Mouse (Mus musculus): ENCODE data around the gene Bcl2.
"Not testable (repeated sequence)": the region's sequence is repeated elsewhere in the genome, so short reads cannot be mapped to it uniquely, and the experiment has no call there.

The Bcl2 gene

DNA sequence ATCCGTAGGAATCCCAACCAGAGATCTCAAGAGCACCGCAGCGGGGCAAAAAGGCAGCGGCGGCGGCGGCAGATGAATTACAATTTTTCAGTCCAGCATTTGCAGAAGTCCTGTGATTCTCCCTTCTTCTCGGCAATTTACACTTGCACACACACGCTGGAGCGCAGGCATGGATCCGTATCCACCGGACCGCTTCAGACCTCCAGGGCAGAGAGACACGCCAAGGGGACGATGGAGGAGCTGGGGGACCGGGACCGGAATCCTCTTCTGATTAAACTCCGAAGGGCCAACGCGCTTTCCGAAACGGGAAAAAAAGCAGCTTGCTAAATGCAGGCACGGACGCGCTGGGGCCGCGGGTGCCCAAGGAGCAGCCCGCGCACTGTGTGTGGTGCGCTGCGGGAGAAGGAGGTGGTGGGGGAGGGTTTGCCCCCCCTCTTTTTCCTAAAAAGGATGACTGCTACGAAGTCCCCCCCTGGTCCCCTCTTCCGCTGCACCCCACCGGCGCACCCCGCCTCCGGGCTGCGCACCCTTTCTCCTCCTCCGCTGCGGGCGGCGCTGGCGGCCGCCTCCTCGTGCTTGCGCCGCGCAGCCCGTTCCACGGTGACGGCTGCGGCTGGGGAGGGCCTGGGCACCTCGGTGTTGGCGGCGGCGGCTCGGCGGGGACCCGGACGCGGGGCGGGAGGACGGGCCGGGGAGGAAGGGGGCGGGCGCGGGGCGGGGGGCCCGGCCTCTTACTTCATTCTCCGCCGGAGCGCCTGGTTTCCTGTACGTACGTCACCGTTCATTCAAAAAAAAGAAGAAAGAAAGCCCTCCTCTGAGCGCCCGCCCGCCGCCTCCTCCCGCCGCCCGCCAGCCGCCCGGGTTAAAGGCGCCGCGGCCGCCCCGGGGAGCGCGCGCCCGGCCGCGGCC, at the start of gene Bcl2:
Gene Bcl2 (minus strand): TSS at position 654 of the 909 bp plus-strand sequence.
- peak; percentile 45 for DNase-seq (ENCODE audit: low spot score)

DNA sequence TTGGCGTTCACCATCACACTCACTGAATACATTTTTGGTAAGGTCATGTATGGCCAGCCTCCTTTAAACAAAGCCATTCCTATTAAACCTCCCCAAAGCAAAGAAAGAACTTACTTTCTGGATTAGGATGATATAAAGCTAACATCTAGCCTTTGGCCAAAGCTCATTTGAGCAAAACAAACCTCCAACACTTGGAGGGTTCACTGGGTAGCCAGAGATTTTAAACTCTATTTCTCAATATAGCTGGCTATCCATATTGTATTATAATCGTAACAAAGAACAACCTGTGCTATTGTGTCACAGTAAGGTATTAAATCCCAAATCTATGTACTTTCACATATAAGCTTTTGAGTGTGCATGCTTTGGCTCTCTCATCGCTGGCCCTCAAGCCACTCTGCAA, 46.7 kb upstream of the Bcl2 start:
- no peak for DNase-seq (ENCODE audit: low spot score)

DNA sequence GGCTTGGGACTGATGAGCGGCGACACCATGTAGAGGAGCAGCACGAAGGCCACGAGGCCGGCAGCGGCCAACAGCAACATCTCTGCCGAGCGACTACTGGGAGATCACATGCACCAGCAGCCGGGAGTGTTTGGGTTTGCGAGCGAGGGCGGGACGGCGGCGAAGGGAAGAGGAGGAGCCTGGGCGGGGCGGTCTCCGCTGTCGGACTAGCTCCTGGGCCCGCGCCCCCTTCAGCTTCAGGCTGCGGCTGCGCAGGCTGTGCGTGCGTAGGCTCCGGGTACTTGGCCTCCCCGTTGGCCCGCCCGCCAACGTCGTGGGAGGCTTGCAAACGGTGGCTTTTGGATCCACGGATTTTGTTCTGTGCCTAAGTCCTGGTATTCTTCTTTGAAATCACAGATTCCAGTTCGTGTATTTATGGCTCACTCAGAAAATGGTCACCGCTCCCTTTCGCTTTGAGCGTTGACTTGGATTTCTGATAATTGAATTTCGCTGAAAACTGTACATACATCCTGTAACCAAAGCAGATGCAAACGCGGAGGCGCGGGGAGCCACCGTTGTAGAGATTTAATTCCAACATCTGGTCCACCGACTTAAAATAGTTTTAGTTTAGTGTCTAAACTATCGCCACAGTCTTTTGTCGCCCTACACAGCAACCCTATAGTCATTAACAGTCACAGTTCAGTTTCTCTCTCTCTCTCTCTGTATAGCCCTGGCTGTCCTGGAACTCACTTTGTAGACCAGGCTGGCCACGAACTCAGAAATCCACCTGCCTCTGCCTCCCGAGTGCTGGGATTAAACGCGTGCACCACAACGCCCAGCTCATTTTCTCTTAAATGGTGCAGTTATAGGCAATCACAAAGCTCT, 45.7 kb upstream of the Bcl2 start, which contains the start of gene Kdsr:
Gene Kdsr (minus strand): TSS at position 156 of the 864 bp plus-strand sequence.
- DNase-seq (ENCODE audit: low spot score): peak; percentile 89

DNA sequence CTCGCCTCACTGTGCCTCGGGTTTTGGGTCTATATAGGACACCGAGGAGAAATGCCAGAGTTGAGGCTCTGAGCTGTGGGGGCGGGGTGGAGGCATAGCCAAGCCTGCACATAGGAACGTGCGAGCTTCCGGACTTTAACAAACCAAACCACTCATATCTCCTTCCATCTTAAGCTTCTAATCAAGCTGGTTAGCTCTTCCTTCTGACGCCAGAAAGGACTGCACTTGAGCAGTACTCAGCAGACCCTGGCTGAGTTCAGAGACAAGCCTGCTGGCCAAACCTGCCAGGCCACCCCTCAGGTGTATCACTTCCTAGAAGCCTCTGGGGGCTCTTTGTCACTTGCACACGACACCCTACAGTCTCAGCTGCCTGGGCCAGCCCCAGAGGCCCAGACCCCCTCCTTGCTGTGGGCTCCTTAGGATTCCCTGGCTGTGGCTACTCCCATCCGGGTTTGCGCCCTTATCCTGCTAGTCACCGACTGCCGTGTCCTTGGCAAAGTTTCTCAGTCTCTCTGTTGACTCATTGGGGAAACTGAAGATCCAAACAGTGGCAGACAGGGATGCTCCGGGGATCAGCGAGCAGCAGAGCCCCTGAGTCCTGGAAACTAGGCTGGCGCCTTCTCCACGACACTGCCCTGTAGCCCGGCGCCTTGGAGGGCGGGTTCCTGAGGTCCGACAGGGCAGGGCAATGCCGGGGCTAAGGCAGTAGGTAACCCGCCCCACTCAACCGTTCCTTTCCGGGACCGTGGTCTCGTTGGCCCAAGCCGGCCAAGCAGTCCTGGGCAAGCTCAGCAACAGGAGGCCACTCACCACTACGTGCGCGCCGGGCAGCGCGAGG, 44.9 kb upstream of the Bcl2 start:
- DNase-seq (ENCODE audit: low spot score): peak; percentile 2

DNA sequence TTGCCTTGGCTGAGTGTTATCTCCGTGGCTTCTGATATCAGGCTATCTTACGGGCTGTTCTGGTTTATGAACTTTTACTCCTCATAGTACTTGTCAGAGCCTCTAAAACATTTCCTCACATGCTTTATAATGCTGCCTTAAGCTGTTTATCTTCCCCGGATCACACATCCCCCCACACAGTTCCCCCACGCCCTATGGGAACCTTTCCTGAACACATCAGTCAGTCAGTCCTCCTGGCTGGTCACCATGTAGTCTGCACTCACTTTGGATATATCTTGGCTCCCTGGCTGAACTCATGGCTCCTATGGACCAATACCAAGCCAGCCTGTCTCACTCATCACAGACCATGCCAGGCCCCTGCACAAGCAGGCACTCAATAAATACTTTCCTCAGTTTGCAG, 42.6 kb upstream of the Bcl2 start:
- no peak for DNase-seq (ENCODE audit: low spot score)

DNA sequence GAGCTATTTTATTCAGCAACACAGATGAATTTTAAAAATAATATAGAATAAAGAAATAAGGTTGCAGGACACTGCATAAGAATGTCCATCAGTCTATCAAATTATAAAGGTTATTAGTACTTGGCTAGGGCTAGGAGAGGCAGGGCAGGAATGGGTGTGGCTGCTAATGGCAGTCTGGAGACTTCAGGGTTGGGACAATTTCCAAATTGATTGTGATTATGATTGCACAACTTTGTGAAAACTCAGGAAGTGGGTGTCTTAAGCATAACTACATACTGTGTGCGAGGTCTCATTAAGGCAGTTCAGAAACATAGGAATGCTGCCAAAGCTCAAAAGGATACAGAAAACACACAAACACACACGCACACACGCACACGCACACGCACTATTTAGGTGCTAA, 37.9 kb upstream of the Bcl2 start:
- DNase-seq (ENCODE audit: low spot score): no peak

DNA sequence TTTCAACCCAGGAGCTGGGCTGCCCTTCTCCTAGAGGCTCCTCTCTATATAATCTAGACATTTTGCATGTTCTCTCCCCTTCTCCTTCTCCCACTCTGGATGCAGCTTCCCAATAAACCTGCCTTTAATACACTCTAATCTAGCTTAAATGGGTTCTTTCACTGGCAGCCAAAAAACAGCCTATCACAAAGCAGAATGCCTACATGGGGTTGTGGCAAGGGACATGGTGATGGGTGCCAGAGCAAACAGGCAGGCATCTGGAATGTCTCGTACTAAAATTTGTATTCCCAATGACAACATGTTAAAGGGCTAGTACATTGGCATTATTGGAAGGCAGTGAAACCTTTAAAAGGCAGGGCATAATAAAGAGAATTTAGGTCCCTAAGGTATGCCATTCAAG, 36.6 kb upstream of the Bcl2 start:
- no peak for DNase-seq (ENCODE audit: low spot score)

DNA sequence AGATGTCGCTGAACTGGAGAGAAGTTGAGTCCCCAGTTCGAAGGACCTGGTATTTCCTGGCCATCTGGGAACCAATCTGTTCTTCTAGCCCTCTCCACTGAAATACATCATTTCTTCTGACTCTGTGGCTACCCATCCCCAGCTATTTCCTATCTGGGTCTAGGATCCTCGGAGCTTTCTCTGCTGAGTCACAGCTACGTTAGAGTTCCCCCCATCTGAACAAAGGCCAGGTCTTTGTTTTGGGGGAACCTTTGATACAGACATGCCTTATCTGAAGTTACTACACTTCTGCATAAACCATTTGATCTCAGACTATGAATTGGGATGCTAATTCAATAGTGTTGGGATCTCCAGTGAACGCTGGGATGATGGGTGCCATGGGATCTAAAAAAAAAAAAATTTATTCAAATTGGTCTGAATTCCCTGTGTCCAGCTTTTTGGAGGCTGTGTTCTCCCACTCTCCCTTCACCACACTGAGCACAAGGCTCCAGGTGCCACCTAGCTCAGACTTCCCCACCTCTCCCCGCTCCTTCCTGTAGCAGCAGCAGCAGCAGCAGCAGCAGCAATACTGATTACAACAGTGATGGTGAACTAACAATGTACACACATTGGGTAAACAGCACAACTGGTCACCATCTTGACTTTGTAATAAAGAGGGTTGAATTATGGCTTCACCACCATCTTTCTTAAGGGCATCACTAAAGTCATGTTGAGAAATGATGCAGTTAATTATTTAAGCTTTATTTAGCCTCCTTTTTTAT, 34.7 kb upstream of the Bcl2 start:
- no peak for DNase-seq (ENCODE audit: low spot score)

DNA sequence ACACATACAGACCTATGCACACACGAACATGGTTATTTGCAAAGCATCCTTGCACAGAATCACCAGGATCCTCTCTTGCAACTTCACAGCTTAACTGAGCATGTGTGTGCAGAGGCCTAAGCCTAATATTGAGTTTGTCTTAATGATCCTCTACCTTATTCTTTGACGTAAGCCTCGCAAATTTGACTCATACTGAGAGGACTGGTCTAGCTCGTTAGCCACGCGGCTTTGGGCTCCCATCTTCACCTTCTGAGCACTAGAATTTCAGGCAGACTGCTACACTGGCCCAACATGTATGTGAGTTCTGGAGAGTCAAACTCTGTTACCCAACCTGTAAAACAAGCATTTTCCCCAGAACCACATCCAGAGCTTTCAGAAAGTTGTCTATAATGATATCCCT, 28.9 kb upstream of the Bcl2 start:
- no peak for DNase-seq (ENCODE audit: low spot score)

DNA sequence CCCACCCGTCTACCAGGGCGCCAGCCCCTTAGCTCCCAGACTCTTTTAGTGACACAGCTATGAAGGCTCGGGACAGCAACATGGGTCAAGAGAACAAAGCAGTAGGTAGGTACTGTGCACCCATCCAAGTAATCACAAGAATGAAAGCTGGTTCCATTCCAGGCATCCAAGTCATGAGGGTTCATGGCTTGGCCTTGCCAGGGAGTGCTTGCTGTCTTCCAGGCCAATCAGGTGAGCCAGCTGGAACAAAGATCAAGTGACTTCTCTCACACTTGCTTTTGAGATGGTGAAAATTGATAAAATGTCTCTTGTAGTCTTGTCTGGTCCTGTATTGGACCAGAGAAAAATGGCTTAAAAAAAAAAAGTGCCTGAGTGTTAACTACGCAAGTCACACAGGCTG, 26.7 kb upstream of the Bcl2 start:
- no peak for DNase-seq (ENCODE audit: low spot score)

DNA sequence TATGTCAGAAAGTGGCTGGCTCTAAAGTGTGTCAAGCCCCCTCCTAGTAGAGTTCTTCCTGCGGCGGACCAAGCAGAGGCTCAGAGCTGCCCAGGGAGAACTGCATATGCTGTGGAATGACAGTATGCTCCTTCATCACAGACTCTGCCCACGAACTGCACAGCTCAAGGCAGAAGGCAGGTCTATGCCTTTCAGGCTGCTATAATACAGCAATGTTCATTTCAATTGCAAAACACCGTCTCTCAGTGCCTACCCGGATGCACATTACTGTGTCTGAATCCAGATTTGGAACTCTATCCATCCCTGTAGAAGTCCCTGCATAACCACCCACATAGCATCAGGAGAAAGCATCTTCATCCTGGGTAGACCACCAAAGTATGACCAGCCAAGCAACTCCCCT, 25.7 kb upstream of the Bcl2 start:
- DNase-seq (ENCODE audit: low spot score): no peak

DNA sequence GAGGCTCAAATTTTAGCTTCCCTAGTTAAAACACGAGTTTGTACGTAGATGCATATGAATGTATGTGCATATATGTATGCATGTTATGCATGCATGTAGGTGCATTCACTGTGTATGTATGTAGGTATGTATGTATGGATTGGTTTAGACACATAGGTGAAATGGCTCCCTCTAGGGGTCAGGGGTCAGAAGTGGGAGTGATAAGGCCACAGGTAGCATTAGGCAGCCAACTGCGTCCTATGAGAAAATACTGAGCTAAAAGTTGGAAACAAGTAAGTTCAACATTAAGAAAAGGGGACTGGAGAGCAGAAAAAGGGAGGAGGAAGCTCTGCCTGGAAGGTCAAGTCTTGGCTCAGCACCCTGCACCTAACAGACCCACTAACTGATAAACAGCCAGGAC, 24.0 kb upstream of the Bcl2 start:
- peak; percentile 12 for DNase-seq (ENCODE audit: low spot score)

DNA sequence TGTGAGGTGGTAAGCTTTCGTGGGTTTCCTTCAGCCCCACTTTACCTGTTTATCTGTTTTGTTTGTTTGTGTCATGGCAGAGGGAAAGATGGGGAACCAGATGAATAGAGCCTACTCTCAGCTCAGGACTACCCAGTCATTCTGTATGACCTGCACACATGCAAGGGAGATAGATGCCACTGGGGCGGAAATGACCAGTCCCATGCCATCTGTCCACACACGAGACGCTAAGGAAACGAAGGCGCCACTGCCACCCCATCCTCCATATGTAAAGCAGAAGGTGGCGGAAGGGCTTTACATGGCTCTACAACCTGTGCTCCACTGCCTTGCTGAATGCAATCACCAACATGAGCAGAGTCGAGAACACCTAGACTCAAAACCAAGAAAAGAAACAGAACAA, 22.1 kb upstream of the Bcl2 start:
- DNase-seq (ENCODE audit: low spot score): no peak

DNA sequence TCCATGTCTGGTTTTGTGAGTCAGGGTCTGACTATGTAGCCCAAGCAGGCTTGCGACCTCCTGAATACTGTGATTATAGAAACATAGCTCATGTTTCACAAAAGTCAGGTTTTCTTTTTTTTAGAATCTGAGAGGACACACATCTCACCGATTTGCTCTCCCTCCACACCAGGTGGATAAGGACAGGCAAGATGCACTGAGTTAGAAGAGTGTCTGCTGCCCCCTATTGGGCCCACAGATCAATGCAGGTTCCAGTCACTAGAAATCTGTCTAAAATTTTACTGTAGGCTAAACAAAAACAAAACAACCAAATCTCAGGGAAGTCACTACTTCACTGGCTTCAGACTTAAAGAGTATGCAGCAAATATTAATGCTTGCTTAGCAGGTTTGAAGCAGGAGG, 21.5 kb upstream of the Bcl2 start:
- DNase-seq (ENCODE audit: low spot score): no peak

DNA sequence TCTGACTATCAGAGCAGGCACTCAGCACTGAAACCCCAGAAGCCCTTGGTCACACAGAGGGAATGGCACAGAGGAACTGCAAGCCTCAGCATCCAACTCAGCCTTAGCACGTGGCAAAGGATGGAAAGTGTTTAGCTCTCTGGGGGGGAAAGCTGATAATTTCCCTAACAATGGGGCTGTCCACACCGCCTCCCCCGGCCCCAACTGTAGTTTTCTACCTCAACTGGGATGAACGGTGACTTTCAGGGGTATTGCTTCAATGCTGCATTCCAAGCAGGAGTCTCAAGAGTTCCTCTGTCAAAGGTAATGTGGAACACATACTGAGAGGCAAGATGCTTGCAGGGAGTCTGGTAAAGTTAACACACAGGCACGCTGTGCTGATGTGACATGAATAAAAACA, 8.0 kb upstream of the Bcl2 start:
- DNase-seq (ENCODE audit: low spot score): no peak

DNA sequence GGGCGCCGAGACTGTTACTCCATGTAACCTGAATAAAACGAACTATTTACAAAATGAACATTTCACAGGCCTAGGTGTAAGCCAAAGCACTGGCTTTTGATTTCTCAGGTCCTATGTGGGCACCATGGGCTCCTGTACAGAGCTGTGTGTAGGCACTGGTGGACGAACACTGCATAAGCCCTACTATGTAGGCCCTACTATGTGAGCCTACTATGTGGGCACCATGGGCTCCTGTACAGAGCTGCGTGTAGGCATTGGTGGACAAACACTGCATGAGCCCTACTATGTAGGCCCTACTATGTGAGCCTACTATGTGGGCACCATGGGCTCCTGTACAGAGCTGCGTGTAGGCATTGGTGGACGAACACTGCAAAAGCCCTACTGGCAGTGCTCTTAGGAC, 3.7 kb upstream of the Bcl2 start:
- not testable (repeated sequence) for DNase-seq (ENCODE audit: low spot score)

DNA sequence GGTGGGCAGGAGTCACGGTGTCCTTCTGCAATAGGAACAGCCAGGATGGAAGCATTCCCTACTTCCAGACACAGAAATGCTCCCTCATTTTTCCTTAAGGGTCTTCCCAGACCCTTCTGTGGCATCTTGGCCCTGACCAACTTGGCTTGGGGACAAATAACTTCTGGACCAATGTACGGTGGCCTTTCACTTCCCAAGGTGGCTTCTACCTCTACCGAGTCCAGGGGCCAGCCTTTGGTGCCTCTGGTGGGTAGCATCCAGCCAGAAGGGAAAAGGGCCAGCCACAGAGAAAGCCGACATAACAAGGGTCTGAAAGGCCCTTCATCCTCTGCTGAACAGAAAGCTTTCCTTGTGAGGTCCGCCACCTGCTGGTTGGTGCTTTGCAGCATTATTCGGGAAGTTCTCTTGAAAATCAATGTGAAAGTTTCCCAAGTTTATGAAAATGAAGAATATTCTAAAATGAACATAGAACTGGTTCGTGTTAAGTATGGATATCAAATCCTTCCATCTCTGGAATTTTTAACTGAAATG, 3.1 kb upstream of the Bcl2 start:
- peak; percentile 18 for DNase-seq (ENCODE audit: low spot score)

DNA sequence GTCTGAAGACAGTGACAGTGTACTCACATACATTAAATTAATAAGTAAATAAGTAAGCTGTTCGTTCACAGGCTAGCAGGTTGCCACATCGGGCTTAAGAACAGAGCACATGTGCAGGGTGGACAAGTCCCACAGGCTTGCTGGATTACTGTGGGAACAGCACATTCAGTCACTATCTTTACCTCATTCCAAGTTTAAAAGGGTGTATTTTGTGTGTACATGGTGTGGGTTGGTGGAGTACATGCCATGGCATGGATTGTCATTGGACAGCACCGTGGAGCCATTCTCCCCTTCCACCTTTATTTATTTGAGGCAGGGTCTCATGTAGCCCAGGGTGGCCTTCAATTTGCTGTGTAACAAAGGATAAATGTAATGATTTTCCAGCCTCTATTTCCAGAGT, 2.1 kb upstream of the Bcl2 start:
- DNase-seq (ENCODE audit: low spot score): no peak

DNA sequence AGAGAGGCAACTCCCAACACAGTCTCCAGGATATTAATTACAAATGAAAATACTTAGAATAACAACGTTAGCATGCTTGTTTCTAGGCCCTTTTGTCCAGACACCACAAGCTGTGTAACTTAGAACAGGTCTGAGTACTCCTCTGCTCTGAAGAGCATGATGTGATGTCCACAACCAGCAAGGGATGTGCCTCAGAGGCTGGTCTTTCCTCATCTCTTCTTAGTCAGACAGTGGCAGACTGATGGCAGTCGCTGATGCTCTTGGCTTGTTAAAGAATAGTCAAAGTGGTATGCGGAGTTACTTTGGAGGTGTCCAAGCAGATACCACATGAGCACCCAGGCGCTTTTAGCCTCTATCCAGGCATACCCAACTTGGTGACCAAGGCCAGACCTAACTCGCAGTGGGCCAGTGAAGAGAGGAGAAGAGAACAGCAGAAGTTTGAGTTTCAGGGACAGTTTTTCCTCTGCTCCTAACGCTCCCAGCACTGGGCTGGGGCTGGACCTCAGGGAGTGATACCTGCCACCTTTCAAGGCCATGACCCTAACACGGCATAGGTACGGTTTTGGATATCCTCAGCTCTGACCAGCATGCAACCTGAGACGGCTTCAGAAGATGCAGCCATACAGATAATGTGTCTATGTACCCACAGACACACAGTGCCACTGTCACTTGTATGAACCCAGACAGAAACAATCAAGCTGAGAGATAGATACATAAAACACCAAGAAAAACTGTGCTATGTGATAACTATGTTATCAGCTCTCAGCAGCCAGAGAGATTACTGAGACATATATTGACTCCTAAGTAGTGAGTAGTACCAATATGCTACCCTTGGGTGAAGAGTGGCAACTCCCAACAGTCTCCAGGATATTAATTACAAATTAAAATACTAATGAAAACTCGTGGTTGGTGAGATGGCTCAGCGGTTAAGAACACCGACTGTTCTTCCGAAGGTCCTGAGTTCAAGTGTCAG, 1.3 kb upstream of the Bcl2 start:
- no peak for DNase-seq (ENCODE audit: low spot score)

DNA sequence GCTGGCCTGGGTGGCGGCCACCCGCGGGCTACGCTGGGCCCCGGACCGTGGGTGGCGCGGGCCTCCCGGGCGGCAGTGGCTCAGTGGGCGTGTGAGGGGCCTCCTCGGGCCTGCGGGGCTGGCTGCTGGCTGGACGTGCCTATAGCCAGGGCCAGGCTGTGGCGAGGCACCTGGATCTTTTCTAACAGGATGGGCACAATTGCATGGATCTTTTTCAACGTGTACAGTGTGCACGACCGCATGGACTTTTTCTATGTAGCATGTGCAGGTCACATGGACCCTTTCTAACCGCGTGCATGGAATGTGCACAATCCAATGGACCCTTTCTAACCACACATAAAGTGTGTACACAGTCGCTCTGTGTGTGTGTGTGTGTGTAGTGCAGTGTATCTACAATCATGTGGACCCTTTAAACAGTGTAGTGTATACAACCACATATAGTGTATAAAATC, 482 bp upstream of the Bcl2 start:
- no peak for DNase-seq (ENCODE audit: low spot score)
